Mouse (Mus musculus): ENCODE data around the gene Tas2r139.
"Not testable (repeated sequence)": the region's sequence is repeated elsewhere in the genome, so short reads cannot be mapped to it uniquely, and the experiment has no call there.

The Tas2r139 gene

GRCm38 (mm10) chr6:42140636-42141035 lies at the start of gene Tas2r139:
TSS of gene Tas2r139 (plus strand) at chr6:42140936.
- DNase-seq, result no peak

GRCm38 (mm10) chr6:42151115-42151514 lies 10.4 kb downstream of the Tas2r139 start:
- DNase-seq, result not testable (repeated sequence)

- no peak for DNase-seq
Measured at GRCm38 (mm10) chr6:42182462-42182861, 41.7 kb downstream of the Tas2r139 start.

GRCm38 (mm10) chr6:42186230-42186629 lies 45.5 kb downstream of the Tas2r139 start:
- DNase-seq, result no peak
